Mouse (Mus musculus) embryonic fibroblast, embryonic 13.5 days (primary cell): ENCODE results near the gene Mef2b.

Source experiments
- CTCF ChIP-seq: IDR thresholded peaks from 2 replicates; pipeline ENCODE4 v1.5.1; 2011; ENCODE audit warnings: mild to moderate bottlenecking, control low read depth, low read length, moderate library complexity, borderline replicate concordance; ENCODE audit not compliant: insufficient read depth
- POLR2A ChIP-seq: IDR thresholded peaks from 2 replicates; pipeline ENCODE4 v1.6.1; 2011; ENCODE audit warnings: low read depth, mild to moderate bottlenecking, control low read depth, low read length, moderate library complexity

- TF ChIP-seq POLR2A (no peak), CTCF (no peak)
These were observed 9.4 kb upstream of the Mef2b start for GRCm38 (mm10) chr8:70130066-70130465.
